Mouse (Mus musculus) v-Abl transformed pro-B cells (cell line): Measurements from ENCODE around the gene Fam243.

Source experiments
- in situ Hi-C, 2 experiments: fragments of 400-800 bp; cut with MboI; formaldehyde crosslinking; loops; one replicate each; pipeline ENCODE4 v1.15.1; 2025; ENCODE audit not compliant: unreplicated experiment in 2 of 2

The Fam243 gene

DNA sequence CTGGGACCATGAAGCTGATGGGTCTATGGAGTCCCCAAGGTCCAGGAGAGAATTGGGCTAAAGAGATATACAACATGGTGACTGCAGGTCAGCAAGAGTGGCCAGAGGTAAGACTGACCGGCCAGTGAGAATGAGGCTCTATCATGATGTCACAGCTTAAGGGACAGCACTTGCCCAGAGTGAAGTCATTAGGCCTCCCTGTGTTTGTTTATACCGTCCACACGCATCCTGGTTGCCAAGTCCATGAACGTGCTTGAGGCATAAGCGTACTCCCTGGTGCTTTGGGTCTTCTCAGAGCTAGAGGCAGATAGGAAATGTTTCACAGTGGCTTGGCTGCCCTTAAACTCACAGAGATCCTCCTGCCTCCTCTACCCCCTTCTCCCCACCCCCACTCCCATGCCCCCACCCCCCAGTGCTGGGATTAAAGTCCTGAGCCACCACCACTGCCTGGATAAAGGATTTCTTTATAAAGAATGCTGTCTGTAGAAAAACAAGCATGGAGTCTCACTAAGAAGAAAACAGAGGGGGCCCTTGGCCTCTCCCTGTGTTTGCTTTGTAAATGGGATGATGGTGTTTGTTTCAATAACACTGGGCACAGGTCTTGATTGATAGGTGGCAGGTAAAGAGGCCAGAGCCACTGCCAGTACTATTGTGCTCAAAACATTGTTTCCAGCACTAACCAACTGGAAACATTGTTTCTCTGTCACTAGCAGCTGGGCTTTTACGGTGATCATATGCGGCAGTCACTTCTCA, 3.2 kb upstream of the Fam243 start:
- in situ Hi-C loops: loop anchor here in 1 of 2 experiments (25.0 kb wide), 1 partner anchor 987 kb away; no protein-coding TSS in a partner anchor

DNA sequence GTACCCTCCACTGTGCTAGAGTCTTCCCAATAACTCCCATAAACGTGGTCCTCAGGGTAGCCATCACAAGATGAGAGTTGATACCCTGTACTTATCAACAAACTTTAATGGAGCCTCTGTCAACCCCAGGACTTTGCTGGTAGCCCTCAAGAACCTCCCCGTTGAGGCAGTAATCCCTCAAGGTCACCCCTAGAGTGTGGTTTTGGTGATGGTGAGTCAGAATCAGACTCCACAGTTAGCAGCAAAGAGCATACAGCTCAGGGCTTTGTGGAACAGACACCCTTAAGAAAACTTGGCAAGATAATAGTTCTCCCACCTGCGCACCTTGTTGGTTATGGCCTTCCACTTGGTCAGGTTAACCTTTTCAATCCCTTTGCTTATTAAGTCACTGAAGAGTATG, 880 bp downstream of the Fam243 start:
- in situ Hi-C loops: loop anchor here in 1 of 2 experiments (25.0 kb wide), 1 partner anchor 983 kb away; no protein-coding TSS in a partner anchor

DNA sequence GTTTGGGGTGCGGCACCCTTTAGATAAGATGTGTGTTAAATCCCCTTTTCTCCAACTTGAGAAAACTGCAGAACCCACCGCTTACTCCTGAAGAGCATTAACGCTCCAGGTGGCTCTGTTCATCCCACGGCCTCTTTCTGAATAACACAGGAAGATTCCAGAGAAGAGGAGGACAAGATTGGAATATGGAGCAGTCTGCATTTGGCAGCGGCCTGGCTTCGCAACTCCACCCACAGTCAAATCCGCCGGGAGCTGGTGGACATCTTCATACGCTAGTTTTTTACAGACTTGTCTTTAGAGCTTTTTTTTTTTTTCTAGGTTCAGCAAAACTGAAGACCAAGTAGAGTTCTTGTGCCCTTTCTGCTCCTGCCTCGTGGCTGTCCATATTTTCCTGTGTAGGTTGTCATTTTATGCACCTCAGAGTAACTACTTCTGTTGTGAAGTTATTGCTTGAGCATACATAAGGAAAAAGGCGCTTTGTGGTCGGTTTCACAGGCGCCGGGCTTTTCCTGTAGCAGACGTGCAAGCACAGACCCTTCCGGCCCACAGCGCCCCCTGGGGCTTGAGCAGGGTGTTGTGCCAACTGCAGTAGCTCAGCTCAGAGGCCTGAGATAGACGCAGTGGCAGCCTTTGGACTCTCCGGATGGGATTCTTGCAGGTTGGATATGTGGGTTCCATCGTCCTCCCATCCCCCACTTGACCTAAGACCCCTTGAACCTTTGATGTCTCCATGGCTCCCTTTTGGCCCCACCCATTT, 1.7 kb downstream of the Fam243 start:
- in situ Hi-C loops: loop anchor here in 1 of 2 experiments (25.0 kb wide), 1 partner anchor 982 kb away; no protein-coding TSS in a partner anchor

DNA sequence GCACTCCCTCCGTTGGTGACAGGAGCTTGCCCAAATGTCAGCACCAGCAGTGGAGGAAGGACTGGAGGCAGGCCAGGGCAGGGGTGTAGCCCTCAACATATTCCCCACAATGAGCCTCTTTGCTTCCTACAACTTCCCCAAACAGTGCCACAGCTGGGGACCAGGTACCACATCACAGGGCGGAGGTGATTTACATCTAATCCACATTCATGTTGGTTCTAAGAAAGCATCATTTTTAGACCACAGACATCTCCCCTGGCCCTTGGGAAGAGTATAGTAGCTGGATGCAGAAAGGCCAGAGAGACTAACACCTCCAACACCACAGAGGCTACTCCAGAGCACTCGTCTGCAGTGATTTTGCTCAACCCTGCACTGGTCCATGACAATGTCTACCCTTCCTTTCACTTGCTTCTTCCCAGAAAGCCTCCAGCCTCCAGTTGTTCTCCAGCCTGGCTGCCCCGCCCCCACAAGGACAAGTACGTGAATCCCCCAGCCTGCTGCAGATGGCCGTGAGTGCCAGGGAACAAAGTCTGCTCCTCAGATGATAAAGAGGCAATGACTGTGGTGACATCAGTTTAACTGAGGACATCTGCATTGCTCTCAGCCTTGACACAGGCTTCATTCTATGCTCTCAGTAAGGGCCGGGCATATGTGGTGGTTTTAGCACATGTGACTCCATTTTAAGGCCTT, 5.0 kb downstream of the Fam243 start:
- in situ Hi-C loops: loop anchor here in 1 of 2 experiments (25.0 kb wide), 1 partner anchor 979 kb away; no protein-coding TSS in a partner anchor

DNA sequence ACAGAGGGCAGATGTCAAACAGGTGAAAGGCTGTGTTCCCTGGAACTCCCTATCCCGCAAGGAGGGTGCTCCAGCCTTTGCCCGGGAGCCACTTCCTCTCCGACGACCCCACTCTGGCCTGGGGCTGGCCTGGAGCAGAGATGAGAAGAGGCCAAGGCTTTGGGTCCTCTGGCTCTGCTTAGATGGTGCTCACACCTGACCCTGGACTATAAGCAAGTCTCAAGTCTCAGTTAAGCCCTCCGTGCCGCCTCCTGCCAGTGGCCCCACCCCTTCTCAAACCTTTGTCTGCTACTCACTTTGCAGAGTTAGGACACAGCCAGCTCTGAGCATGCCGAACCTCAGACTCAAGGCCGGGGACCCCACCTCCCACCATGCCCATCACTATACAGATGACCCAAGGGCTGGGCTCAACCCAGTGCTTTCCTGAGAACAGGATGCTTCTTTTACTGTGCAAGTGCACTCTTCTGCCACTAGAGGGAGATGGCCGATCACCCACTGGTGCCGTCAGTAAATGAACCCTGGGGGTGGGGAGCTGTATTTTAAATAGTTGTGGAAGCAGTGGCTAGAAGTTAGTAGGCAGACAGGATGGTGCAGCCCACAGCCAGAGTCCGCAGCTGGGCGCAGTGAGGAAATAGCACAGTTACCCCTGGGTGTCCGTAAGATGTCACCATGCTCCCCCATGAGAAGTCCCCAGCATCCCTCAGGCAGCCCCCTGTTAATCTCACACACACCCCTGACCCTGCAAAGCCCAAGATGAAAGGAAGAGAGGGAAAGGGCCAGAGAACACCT, 7.1 kb downstream of the Fam243 start:
- in situ Hi-C loops: loop anchor here in 1 of 2 experiments (25.0 kb wide), 1 partner anchor 977 kb away; no protein-coding TSS in a partner anchor

DNA sequence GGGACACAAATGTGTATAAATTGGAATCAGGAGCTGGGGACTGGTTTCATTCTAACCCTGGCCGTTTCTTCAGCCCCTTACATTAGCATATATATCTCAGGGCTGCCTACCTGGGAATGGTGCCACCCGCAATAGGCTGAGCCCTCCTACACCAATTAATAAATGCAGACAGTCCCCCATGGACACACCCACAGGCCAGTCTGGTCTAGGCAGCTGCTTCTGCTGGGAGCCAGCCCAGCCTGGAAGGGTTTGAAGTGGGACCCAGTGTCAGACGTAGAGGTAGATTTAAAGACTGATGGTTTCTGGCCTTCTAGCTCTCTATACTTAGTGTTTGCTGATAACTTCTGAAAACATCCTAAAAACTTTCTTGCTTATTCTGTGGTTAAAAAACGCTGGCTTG, 12.1 kb downstream of the Fam243 start:
- in situ Hi-C loops: loop anchor here in 1 of 2 experiments (10.0 to 25.0 kb wide), 2 partner anchors 972 to 1374 kb away; partner anchors contain the start of gene Cfap298

DNA sequence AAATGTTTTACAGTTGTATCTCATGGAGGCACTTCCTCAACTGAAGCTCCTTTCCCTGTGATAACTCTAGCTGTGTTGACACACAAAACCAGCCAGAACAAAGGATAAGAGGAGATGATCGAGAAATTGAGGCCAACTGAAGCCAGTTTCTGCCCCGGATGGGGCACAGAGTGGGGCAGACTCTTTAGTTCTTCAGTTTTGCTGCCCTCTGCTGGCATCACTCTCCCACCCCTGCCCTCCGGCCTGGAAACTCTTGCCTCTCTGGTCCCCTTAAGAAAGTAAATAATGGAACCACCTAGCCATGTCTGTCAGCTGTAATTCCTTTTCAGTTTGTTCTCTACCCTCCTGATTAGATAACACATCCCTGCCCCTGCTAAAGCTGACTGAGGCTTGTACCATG, 13.3 kb downstream of the Fam243 start:
- in situ Hi-C loops: loop anchor here in 1 of 2 experiments (10.0 to 25.0 kb wide), 2 partner anchors 971 to 1373 kb away; partner anchors contain the start of gene Cfap298

DNA sequence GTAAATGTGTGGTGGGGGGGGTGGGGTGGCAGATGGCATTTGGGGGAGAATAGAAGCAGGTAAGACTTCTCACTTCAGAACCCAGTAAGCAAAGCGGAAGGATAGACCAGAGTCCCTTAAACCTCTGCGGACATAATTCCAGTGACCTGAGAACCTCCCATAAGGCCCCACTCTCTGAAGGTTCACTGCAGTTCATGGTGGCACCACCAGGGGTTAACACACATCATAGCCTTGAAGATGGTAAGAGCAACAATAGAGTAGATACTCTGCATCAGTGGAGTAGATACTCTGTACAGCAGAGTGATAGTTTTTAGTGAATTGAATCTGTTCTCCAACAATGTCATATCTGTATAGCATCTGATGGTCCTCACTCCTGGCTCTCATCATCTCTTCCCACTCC, 15.7 kb downstream of the Fam243 start:
- in situ Hi-C loops: loop anchor here in 1 of 2 experiments (10.0 to 25.0 kb wide), 2 partner anchors 968 to 1371 kb away; partner anchors contain the start of gene Cfap298

DNA sequence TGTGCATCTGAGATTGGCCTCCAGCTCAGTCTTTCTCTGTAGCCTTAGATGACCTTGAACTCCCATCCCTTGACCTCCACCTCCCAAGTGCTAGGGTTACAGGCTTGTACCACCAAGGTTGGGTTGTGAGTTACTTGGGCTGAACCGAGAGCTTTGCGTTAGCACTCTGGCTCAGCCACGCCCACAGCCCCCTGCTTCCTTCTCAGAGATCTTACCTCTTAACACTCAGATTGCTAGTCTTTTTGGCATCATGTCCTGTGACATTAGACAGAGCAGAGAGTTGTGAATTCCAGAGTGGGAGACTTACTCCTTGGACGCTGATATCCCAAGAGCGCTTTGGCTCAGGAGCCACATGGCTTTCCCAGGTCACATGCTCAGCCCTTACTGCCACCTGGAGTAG, 18.7 kb downstream of the Fam243 start:
- in situ Hi-C loops: loop anchor here in 1 of 2 experiments (10.0 to 25.0 kb wide), 2 partner anchors 965 to 1368 kb away; partner anchors contain the start of gene Cfap298

DNA sequence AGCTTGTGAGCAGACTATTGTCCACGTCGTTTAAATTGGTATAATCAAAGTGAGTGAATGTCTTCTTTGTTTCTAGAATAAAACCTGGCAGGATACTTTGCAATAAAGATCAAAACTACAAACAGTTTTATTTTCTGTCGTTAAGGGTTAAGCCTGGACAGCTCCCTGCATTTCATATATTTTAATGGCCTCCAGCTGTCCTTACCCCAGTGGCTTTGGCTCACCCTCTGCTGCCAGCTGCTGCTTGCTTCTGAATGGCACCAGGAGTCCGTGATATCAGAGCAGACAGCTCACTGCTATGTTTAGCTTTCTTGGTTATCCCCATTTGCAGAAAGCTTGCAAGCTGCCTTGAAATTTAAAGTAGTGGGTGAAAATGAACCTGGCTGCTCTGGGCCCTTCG, 19.3 kb downstream of the Fam243 start:
- in situ Hi-C loops: loop anchor here in 1 of 2 experiments (10.0 to 25.0 kb wide), 2 partner anchors 965 to 1367 kb away; partner anchors contain the start of gene Cfap298

DNA sequence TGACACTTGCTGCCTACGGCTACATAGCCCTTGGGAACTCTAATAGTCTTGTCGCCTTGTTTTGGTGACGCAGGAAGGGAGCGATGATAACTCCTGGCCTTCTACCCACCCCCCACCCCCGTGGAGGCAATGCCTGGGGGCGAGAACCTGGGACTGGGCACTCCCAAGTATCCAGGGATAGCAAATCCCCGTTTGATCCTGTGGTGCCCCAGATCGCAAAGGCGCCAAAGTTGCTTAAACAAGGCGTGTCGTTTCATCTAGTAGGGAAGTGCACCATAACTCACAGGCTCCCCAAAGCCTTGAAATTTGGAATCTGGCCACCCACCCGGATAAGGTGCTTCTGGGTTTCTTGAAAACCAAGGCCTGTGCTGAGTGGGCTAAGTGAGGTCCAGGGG, 19.8 kb downstream of the Fam243 start:
- in situ Hi-C loops: loop anchor here in 1 of 2 experiments (10.0 to 25.0 kb wide), 2 partner anchors 964 to 1367 kb away; partner anchors contain the start of gene Cfap298

DNA sequence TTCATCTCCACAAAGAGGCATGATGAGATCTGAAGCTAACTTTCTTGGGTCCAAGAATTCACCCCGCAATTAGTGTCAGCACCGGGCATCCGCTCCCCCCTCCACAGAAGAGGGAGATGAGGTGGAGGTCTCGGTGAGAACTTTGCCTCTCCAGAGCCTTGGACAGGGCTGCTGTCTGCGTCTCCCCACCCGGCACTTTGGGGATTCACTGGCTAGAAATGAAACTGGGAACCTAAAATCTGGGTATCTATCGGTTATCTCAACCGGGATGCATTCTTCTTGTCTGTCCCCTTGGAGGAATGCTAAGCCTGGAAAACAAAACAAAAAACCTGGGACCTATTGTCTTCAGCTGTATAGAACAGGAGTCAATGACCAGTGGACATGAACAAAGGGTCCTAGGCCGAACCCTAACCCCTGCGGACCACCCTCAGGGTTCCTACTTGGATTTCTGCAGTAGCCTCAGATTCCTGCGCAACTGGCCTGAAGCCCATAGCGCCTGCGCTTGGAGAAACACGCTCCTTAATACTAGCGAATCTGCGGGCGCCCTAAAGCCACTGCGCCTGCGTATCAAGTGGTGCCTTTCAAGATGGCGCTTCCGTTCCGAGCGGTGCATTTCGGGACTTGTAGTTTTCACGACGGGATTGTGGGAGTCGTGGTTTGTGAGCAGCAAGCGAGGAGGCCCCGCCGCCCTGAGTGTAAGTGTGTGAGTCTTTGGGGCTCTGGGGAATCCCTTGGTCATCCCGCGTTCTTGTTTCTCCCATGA, 20.4 kb downstream of the Fam243 start, which contains the start of gene Smim11:
Gene Smim11, plus strand, starts transcription at position 638 of the 763 bp plus-strand sequence.
- in situ Hi-C loops: loop anchor here in 1 of 2 experiments (10.0 to 25.0 kb wide), 2 partner anchors 964 to 1366 kb away; partner anchors contain the start of gene Cfap298

DNA sequence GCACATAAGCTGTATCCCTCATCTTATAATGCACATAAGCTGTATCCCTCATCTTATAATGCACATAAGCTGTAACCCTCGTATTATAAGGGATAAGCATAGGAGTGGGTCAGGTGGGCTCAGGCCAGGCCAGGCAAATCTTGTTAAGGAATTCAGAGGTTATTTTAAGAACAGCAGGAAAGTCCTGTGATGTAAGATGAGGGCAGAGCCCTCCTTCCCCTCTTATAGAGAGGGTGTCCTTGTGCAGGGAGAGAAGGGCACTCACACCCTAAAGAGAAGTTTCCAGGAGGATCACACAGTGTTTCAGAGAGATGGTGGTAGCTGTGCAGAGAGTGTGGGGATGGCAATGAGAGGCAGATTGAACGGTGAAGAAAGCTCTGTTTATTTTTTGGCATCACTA, 25.9 kb downstream of the Fam243 start:
- in situ Hi-C loops: loop anchor here (10.0 to 25.0 kb wide), 3 partner anchors 571 to 1208 kb away; partner anchors contain the start of genes 4932438H23Rik (in 2 of the 2), Cryzl1 (in 1 of the 2) and Itsn1 (in 1 of the 2)

DNA sequence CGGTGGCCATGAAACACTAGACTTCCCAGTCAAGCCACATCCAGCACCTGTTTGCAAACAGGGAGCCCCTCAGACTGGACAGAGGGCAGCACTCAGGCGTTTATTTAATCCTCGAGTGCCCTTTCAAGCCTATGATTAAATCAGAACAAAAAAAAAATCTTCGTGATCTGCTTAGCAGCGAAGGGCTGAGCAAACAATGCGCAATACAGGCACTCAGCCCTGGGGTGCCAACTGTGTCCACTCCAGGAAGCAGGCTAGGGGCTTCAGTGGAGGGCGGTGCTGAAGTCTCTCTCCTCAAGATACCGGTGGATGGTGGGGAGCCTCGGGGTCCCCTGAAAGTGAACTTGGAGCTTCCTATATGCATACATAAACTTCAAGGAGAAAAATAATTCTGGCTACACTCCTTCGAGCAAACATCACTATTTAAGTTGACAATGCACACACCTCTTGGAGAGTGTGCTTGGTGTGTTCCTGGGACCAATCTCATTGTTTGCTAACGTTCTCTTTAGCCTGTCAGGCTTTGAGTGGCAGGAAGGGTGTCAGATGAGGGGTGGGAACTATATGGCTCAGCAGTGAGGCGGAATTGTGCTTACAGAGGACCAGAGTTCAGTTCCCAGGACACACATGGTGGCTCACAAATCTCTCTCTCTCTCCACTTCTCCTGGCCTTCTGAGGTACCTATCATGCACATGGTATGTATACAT, 26.8 kb downstream of the Fam243 start:
- in situ Hi-C loops: loop anchor here (10.0 to 25.0 kb wide), 3 partner anchors 570 to 1207 kb away; partner anchors contain the start of genes 4932438H23Rik (in 2 of the 2), Cryzl1 (in 1 of the 2) and Itsn1 (in 1 of the 2)

DNA sequence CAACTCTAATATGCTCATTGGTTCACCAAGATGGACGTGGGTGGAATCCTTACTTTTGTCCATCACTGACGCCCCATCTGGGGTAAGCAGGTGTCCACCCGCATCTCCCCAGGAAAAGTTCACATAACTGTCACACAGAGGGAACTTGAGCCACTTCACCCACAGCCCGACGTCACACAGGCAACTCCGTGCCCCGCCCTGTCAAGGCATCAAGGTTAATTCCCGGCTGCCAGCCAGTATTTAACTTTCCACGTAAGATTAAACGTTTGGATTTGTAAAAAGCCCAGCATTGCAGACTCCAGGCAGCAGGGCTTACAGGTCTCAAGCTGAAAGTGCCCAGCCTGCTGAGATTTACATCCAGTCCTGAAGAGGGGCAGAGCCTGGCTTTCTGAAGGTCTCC, 29.1 kb downstream of the Fam243 start, which contains the start of gene Kcne2:
Gene Kcne2, plus strand, starts transcription at position 289 of the 400 bp plus-strand sequence.
- in situ Hi-C loops: loop anchor here (10.0 to 25.0 kb wide), 3 partner anchors 567 to 1205 kb away; partner anchors contain the start of genes 4932438H23Rik (in 2 of the 2), Cryzl1 (in 1 of the 2) and Itsn1 (in 1 of the 2)

DNA sequence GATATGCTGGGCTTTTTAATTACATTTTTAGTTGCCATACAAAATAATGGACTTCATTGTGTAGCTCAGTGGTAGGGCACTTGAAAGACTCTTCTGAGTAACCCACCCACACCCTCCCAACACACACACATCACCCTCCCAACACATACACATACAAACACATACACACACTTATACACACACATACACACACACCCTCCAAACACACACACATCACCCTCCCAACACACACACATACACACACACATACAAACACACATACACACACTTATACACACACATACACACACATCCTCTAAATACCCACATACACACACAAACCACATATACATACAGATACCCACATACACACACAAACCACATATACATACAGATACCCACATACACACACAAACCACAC, 31.2 kb downstream of the Fam243 start:
- in situ Hi-C loops: loop anchor here (10.0 to 25.0 kb wide), 3 partner anchors 565 to 1203 kb away; partner anchors contain the start of genes 4932438H23Rik (in 2 of the 2), Cryzl1 (in 1 of the 2) and Itsn1 (in 1 of the 2)

DNA sequence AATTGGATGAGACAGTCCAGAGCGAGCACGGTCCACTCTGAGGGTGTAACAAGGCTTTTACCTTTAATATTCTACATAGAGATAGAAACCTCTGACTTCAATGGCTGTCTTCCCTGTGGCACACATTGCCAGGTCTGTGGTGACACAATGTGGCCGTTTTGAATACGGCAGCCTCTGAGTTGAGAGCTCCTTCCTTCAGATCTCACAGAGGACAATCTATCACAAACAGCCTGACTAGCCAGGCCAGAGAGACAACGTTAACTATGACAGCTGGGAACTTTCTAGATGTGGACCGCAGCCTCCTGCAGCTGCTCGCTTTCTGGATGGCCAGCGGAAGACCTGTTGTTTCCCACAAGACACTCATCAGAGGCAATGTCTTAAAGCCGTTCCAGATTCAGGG, 32.5 kb downstream of the Fam243 start:
- in situ Hi-C loops: loop anchor here (5.0 to 25.0 kb wide), 3 partner anchors 351 to 1201 kb away; partner anchors contain the start of gene 4932438H23Rik (in 2 of the 2)
